Mouse (Mus musculus) heart, postnatal 0 days (tissue): Measurements from ENCODE around the gene Vmn1r65.

Source experiments
- CTCF ChIP-seq: IDR thresholded peaks from 2 replicates; pipeline ENCODE4 v1.5.1; 2016; ENCODE audit warnings: antibody characterized with exemption, control low read depth, low read depth
- EP300 ChIP-seq: IDR thresholded peaks from 2 replicates; pipeline ENCODE4 v1.6.1; 2016; ENCODE audit warnings: antibody characterized with exemption, low read depth

DNA sequence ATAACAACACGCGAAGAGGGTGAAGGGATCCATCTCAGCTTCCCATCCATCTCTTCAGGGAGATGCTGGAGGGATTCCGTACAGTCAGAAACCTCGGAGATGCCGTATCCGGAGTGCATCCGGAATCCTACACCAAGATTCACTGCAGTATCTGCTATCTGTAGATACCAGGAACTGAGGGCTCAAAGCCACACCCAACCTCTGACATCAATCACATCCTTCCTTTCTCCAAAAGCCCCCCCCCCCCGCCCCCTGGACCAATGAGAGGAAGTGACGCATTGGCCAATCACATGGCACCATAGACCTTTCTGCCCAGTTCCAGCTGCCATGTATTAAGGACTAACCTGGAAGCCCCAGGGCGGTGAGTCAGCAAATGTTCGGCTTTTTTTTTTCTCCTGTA lies 34.1 kb upstream of the Vmn1r65 start, which contains the start of gene Nlrp4c:
- TF ChIP-seq CTCF (no peak), EP300 (no peak)
